Mouse (Mus musculus) CD4-positive, CD25-positive, alpha-beta regulatory T cell (primary cell): Measurements from ENCODE around the gene Mlana. TPM values are rescaled to one million over a fixed set of nuclear protein-coding genes. Genes with fewer than 3 reads are reported as not detected.

Source experiments
- polyA plus RNA-seq: library from polyadenylated mRNA; unstranded; fragments of 100-300 nt; shearing (Covaris generic); gene quantifications from one replicate; pipeline ENCODE4 v1.2.1, GENCODE M21; 2017

Mlana gene
- polyA plus RNA-seq = not detected

GRCm38 (mm10) chr19:29697245-29697874 is at the start of gene Mlana:
Mlana (plus strand) TSS chr19:29697824.

Other genes starting within 250 kb of the Mlana start
- gene Ric1, start 175.5 kb upstream of the Mlana start, polyA plus RNA-seq = 7.5 TPM
- 40.0 TPM for gene Ermp1, start 49.4 kb upstream of the Mlana start, polyA plus RNA-seq
- 9.7 TPM for gene 9930021J03Rik, start 108.2 kb downstream of the Mlana start, polyA plus RNA-seq
- gene Ranbp6, start 115.2 kb downstream of the Mlana start, polyA plus RNA-seq = 13.0 TPM
- gene Il33, start 227.3 kb downstream of the Mlana start, polyA plus RNA-seq = not detected